Mouse (Mus musculus) heart, adult 18-20 months (tissue): ENCODE measurements around the gene Dglucy. TPM values are rescaled to one million over a fixed set of nuclear protein-coding genes. Genes with fewer than 3 reads are reported as not detected.

Experiments
- DNase-seq, 2 experiments: peaks; one replicate each; pipeline ENCODE4 v3.0.0; 2021 to 2022; ENCODE audit warnings: mixed read lengths in 1 of 2
- total RNA-seq, 2 experiments: library from RNA; stranded (reverse); gene quantifications; 2 replicates each; pipeline ENCODE4 v1.2.3; 2021

Dglucy gene
- total RNA-seq, 2 experiments from 2014 or later, result 50.6 to 61.7 TPM

GRCm38 (mm10) chr12:100931653-100932052 is 152.8 kb downstream of the Dglucy start:
- DNase-seq, result no peak

DNA sequence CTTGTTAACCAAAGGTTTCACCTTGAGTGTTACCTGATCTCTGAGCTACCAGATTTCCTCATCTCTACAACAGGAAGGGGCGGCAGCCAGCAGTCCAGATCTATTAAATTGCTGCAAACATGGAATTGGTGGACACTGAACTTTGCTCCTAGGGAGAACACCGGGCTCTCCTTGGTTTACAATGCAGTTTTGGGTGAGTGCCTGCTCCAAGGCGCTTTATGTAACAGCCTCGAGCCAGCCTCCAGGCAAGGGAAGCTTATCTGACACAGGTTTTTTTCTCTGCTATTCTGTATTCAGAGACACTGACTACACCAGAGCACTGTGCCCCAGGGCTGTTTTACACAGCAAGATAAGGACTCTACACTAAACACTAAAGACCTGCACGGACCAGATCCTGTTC is 155.9 kb downstream of the Dglucy start:
- DNase-seq, result no peak

DNA sequence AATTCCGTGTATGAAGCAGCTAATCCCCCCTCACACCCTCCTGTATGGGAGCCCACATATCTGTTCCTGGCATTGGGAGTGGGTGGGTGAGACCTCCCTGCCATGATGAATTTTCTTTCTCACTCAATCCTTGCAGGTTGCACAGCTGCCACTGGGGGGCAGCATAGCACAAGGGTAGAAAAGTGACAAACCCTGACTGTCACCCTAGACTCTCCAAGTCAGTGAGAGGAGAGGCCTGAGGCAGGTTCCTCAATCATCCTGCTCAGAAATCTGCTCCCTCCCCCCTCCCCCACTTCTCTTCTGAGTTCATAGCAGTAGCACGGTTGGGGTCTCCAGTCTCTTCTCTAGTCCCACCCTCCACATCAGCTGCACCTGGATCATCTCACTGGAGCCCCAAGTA is 157.3 kb downstream of the Dglucy start:
- peak; percentile 65 to 92 for DNase-seq

GRCm38 (mm10) chr12:100936737-100937136 is 157.9 kb downstream of the Dglucy start:
- DNase-seq, result no peak

DNA sequence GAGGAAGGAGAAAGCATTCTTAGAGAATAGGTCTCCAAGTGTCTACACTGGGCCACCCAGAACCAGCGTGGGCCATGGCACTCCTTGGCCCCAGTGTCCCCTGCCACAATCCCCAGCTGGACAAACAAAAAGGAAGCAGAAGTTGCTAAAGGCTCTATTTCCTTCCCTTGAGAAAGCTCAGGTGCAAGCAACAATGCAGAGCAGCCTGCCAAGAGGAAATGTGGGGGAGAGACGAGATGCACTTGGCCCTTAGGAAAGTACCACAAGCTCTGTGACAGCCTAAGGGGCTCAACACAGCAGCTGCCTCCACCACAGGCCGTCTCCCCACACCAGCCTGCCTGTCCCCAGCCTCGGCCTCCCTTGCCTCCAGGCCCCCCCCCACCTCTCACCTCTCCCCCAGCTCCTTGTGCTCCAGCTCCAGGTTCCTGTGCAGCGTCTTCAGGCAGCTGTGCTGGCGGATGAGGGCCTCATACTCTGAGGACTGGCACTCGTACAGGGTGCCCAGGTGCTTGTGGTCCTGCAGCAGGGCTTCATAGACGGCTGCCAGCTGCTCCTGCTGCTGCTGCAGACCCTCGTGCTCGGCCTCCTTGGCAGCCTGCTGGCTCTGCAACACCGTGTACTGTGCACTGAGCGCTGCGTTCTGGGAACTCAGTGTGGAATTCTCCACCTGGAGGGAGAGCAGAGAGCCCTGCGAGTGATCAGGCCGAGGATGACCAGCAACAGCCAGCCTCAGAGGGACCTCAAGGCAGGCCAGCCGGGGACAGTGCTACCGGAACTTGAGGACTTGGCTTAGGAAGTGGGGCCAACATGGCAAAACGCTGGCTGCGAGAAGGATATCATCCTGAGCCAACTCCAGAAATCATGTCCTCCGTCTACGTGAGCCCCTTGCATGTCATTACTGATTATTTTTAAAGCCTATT is 158.8 kb downstream of the Dglucy start:
- DNase-seq, result peak; percentile 65 to 83

DNA sequence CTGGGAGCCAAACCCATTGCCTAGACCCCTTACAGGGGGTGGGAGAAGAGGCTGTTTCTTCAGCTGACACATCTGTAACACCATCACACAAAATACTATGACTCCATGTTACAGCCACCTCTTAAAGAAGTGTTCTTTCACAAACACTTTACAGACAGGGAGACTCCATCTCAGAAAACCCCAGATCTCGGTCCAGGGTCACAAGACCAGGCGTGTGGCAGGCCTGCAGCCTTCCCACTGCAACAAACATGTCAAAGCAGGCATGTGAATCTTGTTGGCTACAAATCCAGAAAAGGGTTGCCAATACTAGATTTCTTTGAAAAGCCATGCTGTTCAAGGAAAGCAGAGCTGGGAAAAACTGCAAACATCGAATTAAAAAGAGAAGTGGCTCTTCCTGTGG is 162.5 kb downstream of the Dglucy start:
- DNase-seq, result no peak

DNA sequence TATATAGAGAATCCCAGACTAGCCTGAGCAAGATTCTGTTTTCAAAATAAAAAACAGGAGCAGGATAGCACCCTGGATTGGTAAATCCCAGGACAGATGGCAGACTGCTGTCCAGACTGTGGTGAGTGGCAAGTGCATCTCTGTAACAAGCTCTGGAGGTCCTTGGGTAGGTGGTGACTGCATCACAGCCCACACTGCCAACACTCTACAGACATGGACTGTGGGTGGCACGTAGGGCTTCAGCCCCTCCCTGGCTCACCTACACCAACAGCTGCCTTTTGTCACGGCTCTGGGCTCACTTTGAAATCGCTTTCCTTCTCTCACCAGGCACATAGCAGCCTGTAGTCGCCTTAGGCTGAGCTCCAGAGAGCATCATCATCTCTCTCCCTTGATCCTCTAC is 164.3 kb downstream of the Dglucy start:
- no peak for DNase-seq

DNA sequence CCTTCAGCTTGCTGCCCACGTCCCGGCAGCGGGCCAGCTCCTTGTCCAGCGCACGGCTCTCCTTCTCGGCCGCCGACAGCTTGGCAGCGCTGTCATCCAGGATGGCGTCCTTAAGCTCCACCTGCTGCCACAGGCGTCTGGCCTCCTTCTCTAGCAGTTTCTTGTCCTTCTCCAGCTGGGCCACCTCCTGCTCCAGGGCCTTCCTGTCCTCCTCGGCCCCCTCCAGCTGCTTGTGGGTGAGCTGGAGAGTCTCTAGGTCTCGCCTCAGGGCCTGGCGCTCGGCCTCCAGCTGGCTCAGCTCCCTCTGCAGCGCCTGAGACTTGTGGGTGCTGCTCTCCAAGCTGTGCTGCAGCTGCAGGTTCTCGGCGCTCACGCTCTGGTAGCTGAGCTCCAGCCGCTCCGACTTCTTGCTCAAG is 166.1 kb downstream of the Dglucy start:
- DNase-seq, result peak in 1 of 2 experiments; percentile 53

DNA sequence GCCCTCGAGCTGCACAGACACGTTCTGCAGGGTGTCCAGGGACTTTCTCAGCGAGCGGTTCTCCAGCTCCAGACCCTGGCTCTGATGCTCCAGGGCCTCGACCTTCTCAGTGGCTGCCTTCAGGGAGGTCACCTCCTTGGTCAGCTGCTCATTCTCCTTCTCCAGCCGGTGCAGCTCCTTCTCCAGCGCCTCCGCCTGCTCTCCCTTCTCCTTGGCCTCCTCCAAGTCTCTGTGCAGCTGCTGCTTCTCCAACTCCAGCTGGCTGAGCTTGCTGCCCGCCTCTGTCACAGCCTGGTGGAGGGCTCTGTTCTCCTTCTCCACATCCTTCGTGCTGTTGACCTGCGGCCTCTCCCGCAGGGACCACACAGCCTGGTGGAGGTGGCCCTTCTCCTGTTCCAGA is 166.6 kb downstream of the Dglucy start:
- DNase-seq, result no peak

GRCm38 (mm10) chr12:100945948-100946347 is 167.1 kb downstream of the Dglucy start:
- no peak for DNase-seq

Other genes starting within 250 kb of the Dglucy start
- 10 to 100 TPM; 10.2 to 11.3 TPM for gene Rps6ka5, start 52.1 kb upstream of the Dglucy start, total RNA-seq
- 1 to 10 TPM in 1 of 2 experiments, under 1 TPM in 1; 0.45 to 1.5 TPM for gene Gpr68, start 129.1 kb downstream of the Dglucy start, total RNA-seq
- gene Ccdc88c, start 250.0 kb downstream of the Dglucy start, total RNA-seq, result 1 to 10 TPM; 3.6 to 4.0 TPM